Mouse (Mus musculus) erythroid progenitor cell, adult 5-6 weeks (primary cell): ENCODE measurements at regions not wholly inside any gene's neighbourhood (a gene's known extent, or its start where the extent isn't known, plus 50 kb on each side); places are given as distances from the start of the nearest gene placed in this dataset.

Experiments used
- ATAC-seq: replicated peaks from 2 replicates; pipeline ENCODE4 v1.8.0; 2016; ENCODE audit warnings: moderate number of reproducible peaks, mild to moderate bottlenecking, moderate TSS enrichment, inconsistent platforms; ENCODE audit not compliant: poor library complexity, low FRiP score, severe bottlenecking

DNA sequence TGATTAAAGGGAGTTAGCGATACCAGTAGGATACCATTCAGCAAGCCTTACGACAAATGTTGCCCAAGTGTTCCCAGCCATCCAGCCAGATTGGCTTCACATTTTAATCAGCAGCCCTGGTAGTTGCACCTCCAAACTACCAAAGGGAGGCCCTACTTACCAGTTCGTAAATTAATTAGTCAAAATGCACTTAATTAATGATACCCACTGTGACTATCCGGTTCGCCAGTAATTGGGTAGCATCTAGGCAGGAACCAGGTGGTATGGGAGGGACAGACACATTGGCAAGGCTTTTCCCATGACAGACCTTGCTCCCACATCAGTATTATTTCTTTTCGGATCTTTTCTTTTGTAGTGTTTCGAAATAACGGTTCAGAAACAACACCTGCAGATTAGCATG lies 262.0 kb upstream of the Kazn start:
- no peak for ATAC-seq

GRCm38 (mm10) chr4:142500541-142500940 lies 261.3 kb upstream of the Kazn start:
- no peak for ATAC-seq

DNA sequence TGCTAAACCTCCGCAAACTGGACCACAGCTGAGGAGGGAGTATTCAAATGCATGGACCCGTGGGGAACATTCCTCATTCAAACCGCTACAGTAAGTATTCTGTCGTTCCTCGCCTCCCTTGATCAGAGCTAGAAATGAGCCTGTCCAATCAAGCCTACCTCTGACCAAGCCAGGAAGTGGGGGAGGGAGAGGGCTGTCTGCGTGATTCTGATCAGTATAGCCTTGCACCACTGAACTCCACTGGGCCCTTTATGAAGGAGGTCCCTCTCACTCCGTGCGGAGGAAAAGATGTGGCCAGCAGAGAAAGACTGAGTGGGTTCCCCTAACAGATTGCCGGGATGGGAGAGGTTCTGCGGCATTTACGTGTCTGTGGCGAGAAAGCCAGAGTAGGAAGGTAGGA lies 257.4 kb upstream of the Kazn start:
- no peak for ATAC-seq

GRCm38 (mm10) chr4:142492926-142493492 lies 253.8 kb upstream of the Kazn start:
- ATAC-seq, result no peak

DNA sequence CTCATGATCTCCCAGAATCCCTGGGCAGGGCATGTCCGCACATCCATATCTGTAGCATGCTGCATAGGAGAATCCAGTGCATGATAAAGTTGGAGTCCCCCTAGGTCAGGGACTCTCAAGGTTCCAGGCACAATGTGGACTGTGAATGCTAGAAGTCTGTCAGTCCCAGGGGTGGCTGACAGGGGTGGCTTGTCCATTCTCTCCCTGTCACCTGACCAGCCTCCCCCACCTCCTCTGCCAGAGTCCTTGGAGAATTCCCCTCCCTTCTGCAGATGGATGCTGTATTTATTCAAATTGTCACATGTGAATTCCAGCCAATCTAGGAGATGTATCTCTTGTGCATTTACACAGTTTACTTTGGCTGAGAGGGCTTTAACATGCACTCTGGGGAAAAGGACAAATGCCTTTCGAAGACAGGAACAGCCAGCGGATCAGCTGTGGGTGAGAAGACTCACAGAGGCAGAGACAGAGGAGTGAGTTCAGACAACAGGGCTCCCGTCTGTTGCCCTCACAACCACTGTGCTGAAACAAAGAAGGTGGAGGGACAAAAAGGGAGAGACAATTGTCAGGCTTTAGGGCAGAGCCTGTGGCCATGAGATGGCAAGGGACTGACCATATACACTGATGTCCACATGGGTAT lies 246.7 kb upstream of the Kazn start:
- ATAC-seq, result no peak

DNA sequence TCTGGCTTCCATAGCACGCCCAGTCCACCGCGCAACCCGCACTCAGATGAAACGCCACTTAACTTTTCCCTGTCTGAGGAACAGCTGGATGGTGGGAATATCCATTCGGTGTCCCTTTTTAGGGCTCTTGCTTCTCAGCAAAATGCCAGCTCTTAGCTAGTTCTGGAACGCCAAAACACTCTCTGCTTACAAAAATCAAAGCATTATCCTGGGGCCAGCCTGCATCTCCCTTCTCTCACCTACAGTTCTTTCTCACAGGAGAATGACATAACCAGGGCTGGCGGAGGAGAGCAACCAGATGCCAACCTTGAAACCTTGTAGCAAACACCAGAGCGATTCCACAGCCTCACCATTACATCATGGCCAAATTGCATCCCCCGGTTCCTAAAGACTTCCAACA lies 236.4 kb upstream of the Kazn start:
- no peak for ATAC-seq

- no peak for ATAC-seq
Observed at GRCm38 (mm10) chr4:142474626-142475025, 235.4 kb upstream of the Kazn start.

GRCm38 (mm10) chr4:142474018-142474417 lies 234.8 kb upstream of the Kazn start:
- no peak for ATAC-seq

GRCm38 (mm10) chr4:142473284-142473683 lies 234.1 kb upstream of the Kazn start:
- no peak for ATAC-seq

- no peak for ATAC-seq
Observed at GRCm38 (mm10) chr4:142472332-142472731, 233.1 kb upstream of the Kazn start.

- ATAC-seq, result no peak
Observed at GRCm38 (mm10) chr4:142470784-142471183, 231.6 kb upstream of the Kazn start.

DNA sequence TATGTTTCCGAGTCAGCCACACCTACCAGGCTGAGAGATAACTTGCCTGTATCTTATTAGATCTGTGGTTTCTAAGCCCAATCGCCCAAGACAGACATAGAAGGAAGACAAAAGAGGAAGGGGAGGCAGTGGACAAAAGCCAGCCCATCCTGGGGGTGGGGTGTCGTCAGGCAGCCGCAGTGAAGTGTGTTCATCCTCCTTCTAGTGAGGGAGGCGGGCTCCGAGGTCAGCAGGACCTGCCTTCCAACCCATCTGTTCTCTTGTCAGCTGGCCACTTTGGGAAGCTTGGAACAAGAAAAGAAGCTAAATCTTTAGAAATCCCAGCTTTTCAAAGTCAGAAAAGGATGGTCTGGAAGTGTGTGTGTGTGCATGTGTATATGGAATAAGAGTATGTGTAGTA lies 228.7 kb upstream of the Kazn start:
- ATAC-seq, result no peak

- no peak for ATAC-seq
Observed at GRCm38 (mm10) chr4:142465226-142465625, 226.0 kb upstream of the Kazn start.

DNA sequence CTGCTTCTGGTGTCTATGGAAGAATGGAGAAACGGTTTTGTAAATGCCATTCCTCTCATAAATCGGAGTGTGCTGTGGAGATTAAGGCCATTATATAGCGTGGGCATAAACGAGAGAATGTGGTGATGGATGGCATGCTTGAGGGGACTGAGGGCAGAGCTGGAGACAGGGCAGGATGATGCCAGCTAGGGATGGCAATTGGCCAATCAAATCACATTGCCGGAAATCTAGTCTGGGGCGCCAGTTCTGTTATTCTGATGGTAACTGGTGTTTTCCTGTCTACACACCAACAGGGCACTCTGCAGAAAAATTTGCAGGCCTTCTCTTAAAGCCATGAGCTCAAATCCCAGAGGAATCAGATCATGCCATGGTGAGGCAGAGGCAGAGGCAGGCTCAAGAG lies 224.9 kb upstream of the Kazn start:
- no peak for ATAC-seq

DNA sequence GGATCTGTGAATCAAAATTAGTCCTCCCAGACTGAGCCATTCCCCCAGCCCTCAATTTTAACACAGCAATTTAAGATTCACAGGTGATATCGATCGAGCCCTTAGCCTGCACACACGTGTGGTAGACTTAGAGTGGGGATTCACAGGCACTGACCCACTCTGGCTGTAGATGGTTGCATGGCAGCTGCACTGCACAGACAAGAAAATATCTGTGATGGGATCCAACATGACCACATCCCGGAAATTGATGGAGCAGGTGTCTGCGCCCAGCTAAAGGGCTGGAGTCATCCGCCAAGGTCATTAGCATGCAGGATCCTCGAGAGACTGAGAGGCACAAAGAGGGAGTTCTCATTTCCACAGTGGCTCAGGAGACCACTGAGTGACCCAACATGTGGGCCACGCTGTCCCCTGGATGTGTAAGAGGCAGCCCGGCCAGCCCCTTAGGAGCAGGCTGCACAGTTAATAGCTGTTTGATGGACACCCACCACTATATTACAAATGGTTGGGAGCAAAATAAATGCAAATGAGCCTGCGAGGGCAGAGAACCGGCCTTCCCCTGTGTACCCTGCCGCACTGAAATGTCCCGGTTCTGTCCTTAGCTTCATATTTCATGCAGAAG lies 221.4 kb upstream of the Kazn start:
- ATAC-seq, result no peak

- no peak for ATAC-seq
Observed at GRCm38 (mm10) chr4:142452614-142453013, 213.4 kb upstream of the Kazn start.

DNA sequence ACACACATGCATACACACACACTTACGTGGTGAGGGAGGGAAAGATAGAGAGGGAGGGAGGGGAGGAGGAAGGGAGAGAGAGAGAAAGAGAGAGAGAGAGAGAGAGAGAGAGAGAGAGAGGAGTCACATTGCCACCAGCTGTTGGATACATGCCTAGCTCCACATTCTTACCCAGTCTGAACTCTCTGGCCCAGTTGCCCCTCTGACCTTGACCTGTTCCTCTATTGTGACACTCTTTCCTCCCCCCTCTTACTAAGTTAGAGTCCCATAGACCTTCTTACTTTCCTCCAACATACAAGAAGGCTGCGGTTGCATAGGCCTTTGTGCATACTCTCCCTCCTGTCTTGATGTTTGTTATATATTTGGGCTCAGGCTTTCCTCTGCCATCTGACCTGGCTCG lies 211.7 kb upstream of the Kazn start:
- ATAC-seq, result no peak

- ATAC-seq, result no peak
Observed at GRCm38 (mm10) chr4:142449713-142450112, 210.5 kb upstream of the Kazn start.

GRCm38 (mm10) chr4:142449198-142449702 lies 210.0 kb upstream of the Kazn start:
- ATAC-seq, result no peak

- no peak for ATAC-seq
Observed at GRCm38 (mm10) chr4:142447529-142447928, 208.3 kb upstream of the Kazn start.

- ATAC-seq, result no peak
Observed at GRCm38 (mm10) chr4:142441045-142441444, 201.8 kb upstream of the Kazn start.
